Mouse (Mus musculus): ENCODE results near the gene Hmx2. TPM values are rescaled to one million over a fixed set of nuclear protein-coding genes. Genes with fewer than 3 reads are reported as not detected.

Hmx2 gene
- polyA plus RNA-seq, 1 experiment: 0.19 TPM

DNA sequence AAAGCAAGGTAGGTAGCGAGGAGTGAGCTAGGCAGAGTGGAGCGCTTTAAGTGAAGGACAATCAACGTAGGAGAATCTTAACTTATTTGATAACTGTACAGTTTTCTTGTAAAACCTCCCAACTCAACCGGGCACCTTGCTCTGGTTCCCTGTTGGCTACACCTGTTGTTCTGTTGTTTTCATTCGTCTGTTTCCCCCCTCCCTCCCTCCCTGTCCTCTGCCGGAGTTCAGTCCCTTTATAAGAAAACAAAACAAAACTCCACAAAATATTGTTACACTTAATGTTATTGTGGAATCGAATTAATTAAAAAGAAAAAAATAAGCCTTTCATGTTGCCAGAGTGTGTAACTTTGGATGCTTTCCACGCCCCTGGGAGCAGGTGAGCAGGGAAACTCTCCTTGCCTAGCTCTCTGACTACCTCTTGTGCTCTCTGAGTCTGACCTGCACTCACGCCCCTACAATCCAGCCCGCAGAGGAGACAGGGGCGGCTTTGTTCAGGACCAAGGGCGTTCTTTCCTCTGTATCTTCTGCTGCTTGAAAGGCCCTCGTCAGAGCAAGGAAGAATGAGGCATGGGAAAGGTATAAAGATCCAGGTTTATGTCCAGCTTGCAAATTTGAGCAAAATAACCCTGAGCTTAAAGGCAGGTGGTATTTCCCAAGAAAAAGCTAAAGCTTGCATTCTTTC is 2.7 kb upstream of the Hmx2 start:
- no peak overlapping the region for H3K4me3 ChIP-seq (replicated peaks)
- H3K9me3 ChIP-seq: peaks cover 4% of the 10 kb centered on the region; the same call in 1 of the 2 replicates
- no peaks in the 10 kb centered on the region for H3K36me3 ChIP-seq (replicated peaks; ENCODE audit: low read length)
- peaks cover 98% of the 10 kb centered on the region for H3K27me3 ChIP-seq (replicated peaks)
- no peak for TF ChIP-seq GATA1 (IDR thresholded peaks at IDR 0.05; ENCODE audit: borderline replicate concordance, low read length)
- no peak for TF ChIP-seq FLI1 (IDR thresholded peaks at IDR 0.05; ENCODE audit: low read length)
- H3K4me1 ChIP-seq: peaks cover 41% of the 10 kb centered on the region

GRCm38 (mm10) chr7:131546423-131546822 is 2.1 kb upstream of the Hmx2 start:
- Histone ChIP-seq H3K27me3 (replicated peaks) (peaks cover 98% of the 10 kb centered on the region), H3K36me3 (replicated peaks; ENCODE audit: low read length) (no peaks in the 10 kb centered on the region), H3K4me3 (replicated peaks) (no peak overlapping the region), H3K9me3 (peaks cover 6% of the 10 kb centered on the region; the same call in 1 of the 2 replicates), H3K4me1 (peaks cover 46% of the 10 kb centered on the region)
- TF ChIP-seq GATA1 (IDR thresholded peaks at IDR 0.05; ENCODE audit: borderline replicate concordance, low read length): no peak
- TF ChIP-seq FLI1 (IDR thresholded peaks at IDR 0.05; ENCODE audit: low read length): no peak

DNA sequence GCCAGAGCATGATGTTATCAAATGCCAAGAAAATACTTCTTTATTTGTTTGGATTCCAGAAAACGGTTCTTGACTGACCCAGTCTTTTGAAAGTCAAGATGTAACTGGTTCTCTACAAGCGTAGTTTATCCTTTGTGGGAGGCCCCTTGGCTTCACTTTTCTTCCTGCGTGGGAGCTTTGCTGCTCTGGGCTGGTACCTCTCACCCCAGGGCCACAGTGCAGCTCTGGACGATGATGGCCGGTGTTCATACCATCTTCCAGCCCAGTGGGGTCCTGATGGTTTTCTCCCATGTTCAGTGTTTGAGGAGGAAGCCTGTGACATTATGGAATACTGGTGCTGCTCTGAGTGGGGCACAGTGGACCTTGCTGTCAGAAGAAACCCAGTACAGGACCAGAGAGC is 1.1 kb upstream of the Hmx2 start:
- H3K36me3 ChIP-seq (replicated peaks; ENCODE audit: low read length): no peaks in the 10 kb centered on the region
- H3K9me3 ChIP-seq: peaks cover 6% of the 10 kb centered on the region; the same call in 1 of the 2 replicates
- H3K4me1 ChIP-seq: peaks cover 46% of the 10 kb centered on the region
- TF ChIP-seq FLI1 (IDR thresholded peaks at IDR 0.05; ENCODE audit: low read length): no peak
- no peak for TF ChIP-seq GATA1 (IDR thresholded peaks at IDR 0.05; ENCODE audit: borderline replicate concordance, low read length)
- H3K4me3 ChIP-seq (replicated peaks): no peak overlapping the region
- peaks cover 98% of the 10 kb centered on the region for H3K27me3 ChIP-seq (replicated peaks)

GRCm38 (mm10) chr7:131551471-131551870 is 2.9 kb downstream of the Hmx2 start:
- H3K36me3 ChIP-seq (replicated peaks; ENCODE audit: low read length): no peaks in the 10 kb centered on the region
- H3K27me3 ChIP-seq (replicated peaks): peaks cover 100% of the 10 kb centered on the region
- peak overlapping the region; percentile 44 for H3K4me3 ChIP-seq (replicated peaks)
- TF ChIP-seq FLI1 (IDR thresholded peaks at IDR 0.05; ENCODE audit: low read length) (no peak), GATA1 (IDR thresholded peaks at IDR 0.05; ENCODE audit: borderline replicate concordance, low read length) (no peak)
- H3K4me1 ChIP-seq: peaks cover 62% of the 10 kb centered on the region
- H3K9me3 ChIP-seq: peaks cover 6% of the 10 kb centered on the region; the same call in 1 of the 2 replicates

DNA sequence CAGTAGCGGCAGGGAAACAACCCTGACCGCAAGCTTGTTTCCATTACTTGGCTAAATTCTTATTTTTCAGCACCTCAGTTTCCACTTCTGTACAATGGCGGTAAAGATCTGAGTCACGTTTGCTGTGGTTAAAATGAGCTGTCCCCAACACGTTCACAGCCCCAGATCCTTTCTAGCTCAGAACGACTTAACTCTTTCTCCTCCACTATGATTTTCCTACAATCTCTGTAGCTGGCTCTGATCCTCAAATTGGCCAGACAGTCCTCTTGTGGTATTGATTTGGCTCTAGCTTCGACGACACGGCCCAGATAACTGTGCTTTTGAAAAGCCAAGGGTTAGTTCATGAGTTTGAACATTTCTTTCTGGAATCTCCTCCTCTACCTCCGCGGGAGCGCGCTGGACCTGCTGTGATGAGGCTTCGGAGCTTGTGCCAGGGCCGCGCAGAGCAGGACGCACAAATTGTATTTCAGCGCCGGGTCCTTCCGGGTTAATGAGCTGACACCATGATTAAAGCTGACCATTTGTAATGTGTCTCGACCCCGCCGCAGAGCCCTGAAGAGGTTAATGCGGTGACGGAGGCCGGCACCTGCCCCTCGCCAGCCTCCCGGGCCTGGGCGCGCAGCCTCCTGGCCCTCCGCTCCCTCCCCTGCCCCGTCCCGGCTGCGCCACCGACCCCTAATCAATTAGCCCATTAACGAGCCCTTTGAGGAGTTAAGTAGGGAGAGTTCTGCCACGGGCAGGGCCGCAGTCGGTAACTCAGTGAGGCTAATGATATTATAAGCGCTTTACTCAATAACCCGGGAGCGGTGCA is 3.6 kb downstream of the Hmx2 start:
- Histone ChIP-seq H3K27me3 (replicated peaks) (peaks cover 100% of the 10 kb centered on the region), H3K4me1 (peaks cover 69% of the 10 kb centered on the region)

GRCm38 (mm10) chr7:131552781-131553180 is 4.2 kb downstream of the Hmx2 start:
- no peaks in the 10 kb centered on the region for H3K36me3 ChIP-seq (replicated peaks; ENCODE audit: low read length)
- peaks cover 71% of the 10 kb centered on the region for H3K4me1 ChIP-seq
- peaks cover 100% of the 10 kb centered on the region for H3K27me3 ChIP-seq (replicated peaks)
- H3K4me3 ChIP-seq (replicated peaks): no peak overlapping the region
- no peak for TF ChIP-seq FLI1 (IDR thresholded peaks at IDR 0.05; ENCODE audit: low read length)
- no peak for TF ChIP-seq GATA1 (IDR thresholded peaks at IDR 0.05; ENCODE audit: borderline replicate concordance, low read length)
- peaks cover 6% of the 10 kb centered on the region; the same call in 1 of the 2 replicates for H3K9me3 ChIP-seq

More for the DNA sequence above, 3.6 kb downstream of the Hmx2 start:
- Histone ChIP-seq H3K9me3 (peaks cover 6% of the 10 kb centered on the region; the same call in 1 of the 2 replicates), H3K4me3 (replicated peaks) (peak overlapping the region; percentile 50), H3K36me3 (replicated peaks; ENCODE audit: low read length) (no peaks in the 10 kb centered on the region)
- TF ChIP-seq FLI1 (IDR thresholded peaks at IDR 0.05; ENCODE audit: low read length): no peak
- no peak for TF ChIP-seq GATA1 (IDR thresholded peaks at IDR 0.05; ENCODE audit: borderline replicate concordance, low read length)

GRCm38 (mm10) chr7:131553771-131554175 is 5.2 kb downstream of the Hmx2 start:
- TF ChIP-seq FLI1 (IDR thresholded peaks at IDR 0.05; ENCODE audit: low read length) (no peak), GATA1 (IDR thresholded peaks at IDR 0.05; ENCODE audit: borderline replicate concordance, low read length) (no peak)
- Histone ChIP-seq H3K4me3 (replicated peaks) (peak overlapping the region; percentile 91), H3K4me1 (peaks cover 71% of the 10 kb centered on the region), H3K9me3 (peaks cover 6% of the 10 kb centered on the region; the same call in 1 of the 2 replicates), H3K36me3 (replicated peaks; ENCODE audit: low read length) (no peaks in the 10 kb centered on the region), H3K27me3 (replicated peaks) (peaks cover 99% of the 10 kb centered on the region)

DNA sequence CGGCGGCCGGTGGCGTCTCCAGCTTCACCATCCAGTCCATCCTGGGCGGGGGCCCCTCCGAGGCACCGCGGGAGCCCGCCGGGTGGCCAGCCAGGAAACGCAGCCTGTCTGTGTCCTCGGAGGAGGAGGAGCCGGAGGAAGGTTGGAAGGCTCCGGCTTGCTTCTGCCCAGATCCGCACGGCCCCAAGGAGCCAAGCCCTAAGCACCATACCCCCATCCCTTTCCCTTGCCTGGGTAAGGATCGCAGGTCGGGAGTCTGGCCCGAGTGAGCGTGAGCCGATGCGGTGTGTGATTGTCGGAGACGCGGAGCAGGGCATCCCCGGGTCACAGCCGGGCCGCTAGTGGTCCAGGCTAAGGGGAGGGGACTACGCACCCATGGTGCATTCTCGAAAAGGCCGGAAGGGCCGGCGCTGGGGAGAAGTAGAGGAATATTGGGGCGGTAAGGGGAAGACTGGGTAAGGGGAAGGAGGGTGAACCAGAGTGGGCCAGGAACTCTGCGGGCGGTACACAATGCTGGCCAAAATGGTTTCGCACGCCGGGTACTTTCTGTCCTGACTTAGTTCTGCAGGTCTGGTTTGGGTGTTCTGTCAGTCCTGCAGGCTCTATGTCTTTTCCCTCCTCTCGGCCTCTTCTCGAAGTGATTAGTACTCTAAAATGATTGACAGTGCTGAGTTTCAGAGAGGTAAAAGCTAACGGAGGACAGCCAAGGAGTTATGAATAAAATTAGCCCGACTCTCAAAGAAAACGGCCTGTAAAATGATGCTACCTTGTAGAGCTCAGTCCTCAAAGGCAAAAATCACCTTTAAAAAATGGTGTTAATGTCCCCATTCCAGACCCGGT is 6.0 kb downstream of the Hmx2 start:
- peaks cover 92% of the 10 kb centered on the region for H3K27me3 ChIP-seq (replicated peaks)
- TF ChIP-seq FLI1 (IDR thresholded peaks at IDR 0.05; ENCODE audit: low read length) (no peak), GATA1 (IDR thresholded peaks at IDR 0.05; ENCODE audit: borderline replicate concordance, low read length) (no peak)
- H3K4me3 ChIP-seq (replicated peaks): peak overlapping the region; percentile 91
- H3K9me3 ChIP-seq: peaks cover 6% of the 10 kb centered on the region; the same call in 1 of the 2 replicates
- peaks cover 67% of the 10 kb centered on the region for H3K4me1 ChIP-seq
- no peaks in the 10 kb centered on the region for H3K36me3 ChIP-seq (replicated peaks; ENCODE audit: low read length)

All from megakaryocyte, embryonic 14.5 days (primary cell).